Mouse (Mus musculus): ENCODE data around the gene Pik3ap1.
"Not testable (repeated sequence)": the region's sequence is repeated elsewhere in the genome, so short reads cannot be mapped to it uniquely, and the experiment has no call there.

Gene Pik3ap1

DNA sequence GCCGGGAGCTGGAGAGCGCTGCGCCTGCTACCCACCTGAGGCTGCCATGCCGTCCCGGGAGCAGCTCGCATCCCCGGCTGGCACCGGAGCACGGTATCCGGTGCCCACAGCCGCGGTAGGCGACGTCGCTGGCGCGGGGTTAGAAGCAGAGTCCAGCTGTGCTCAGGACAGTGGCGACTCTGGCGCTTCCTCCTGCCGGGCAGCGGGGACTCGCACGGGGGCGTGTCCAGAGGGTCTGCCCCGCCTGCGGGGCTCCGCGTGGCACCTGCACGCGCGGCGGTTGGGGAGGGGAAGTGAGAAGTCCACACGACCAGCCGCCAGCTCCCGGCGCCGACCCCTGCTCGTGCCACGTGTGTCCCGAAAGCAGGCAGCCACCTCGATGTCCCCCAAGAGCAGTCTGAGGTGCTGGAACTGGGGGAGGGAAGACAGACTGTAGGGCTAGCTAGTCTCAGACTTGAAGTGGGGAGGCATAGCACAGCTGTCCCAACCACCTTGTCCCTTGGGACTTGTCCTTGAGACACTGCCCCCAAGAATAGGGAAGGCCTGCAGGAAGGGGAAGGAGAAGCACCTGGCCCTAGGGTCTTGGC is at the start of gene Pik3ap1:
TSS of gene Pik3ap1 (minus strand) at position 181 of the 587 bp plus-strand sequence.
- DNase-seq (ENCODE audit: low spot score in 2 of 2), result peak in 1 of 2 experiments; percentile 33

DNA sequence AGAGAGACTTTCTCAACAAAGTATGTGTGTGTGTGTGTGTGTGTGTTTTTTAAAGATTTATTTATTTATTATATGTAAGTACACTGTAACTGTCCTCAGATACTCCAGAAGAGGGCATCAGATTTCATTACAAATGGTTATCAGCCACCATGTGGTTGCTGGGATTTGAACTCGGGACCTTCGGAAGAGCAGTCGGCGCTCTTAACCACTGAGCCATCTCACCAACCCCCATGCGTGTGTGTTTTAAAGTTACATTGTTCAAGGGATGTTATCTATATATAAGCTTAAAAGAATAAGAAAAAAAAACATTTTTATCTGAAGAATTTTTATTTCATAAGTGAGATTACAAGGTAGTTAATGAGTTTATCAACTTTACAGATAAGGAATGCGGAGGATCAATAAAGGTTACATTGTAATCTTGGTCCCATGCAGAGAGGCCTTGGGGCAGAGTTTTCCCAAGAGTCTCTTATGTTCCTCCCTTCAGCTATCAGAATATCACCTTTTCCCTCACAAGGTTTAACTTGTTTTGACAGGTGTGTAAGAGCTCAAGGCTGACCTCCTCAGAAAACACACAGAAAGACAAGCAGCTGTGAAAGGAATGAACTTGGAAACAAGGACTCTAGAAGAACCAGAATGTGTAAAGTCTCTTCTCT is 46.7 kb upstream of the Pik3ap1 start:
- not testable (repeated sequence) for DNase-seq (ENCODE audit: low spot score in 2 of 2)

DNA sequence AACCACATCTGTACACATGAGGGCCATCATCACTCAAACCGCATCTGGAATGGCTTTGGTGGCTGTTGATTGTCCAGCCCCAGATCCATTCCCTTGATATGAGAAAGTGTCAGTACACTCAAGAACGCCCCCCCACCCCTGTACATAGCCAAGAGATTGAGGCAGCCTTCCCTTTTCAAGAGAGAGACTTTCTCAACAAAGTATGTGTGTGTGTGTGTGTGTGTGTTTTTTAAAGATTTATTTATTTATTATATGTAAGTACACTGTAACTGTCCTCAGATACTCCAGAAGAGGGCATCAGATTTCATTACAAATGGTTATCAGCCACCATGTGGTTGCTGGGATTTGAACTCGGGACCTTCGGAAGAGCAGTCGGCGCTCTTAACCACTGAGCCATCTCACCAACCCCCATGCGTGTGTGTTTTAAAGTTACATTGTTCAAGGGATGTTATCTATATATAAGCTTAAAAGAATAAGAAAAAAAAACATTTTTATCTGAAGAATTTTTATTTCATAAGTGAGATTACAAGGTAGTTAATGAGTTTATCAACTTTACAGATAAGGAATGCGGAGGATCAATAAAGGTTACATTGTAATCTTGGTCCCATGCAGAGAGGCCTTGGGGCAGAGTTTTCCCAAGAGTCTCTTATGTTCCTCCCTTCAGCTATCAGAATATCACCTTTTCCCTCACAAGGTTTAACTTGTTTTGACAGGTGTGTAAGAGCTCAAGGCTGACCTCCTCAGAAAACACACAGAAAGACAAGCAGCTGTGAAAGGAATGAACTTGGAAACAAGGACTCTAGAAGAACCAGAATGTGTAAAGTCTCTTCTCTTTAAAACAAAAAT is 41.2 kb upstream of the Pik3ap1 start:
- not testable (repeated sequence) for DNase-seq (ENCODE audit: low spot score in 2 of 2)

DNA sequence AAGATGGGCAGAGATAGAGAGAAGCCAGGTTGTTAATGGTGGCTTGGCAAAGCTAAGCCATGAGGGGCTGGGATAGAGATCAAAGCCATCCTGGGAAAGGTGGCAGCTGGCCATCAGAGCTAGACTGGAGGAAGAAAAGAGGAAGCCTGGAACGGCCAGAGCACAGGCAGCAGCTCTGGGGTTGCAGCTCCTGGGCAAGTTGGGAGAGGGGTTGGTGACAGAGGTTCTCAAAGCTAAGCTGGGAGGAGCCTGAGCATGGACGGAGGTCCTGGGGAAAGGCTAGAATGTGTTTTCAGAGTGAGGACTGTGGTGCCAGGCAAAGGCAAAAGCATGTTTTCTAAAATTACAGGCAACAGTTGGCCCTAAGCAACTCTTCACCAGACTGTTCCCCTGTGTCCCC is 36.4 kb upstream of the Pik3ap1 start:
- DNase-seq (ENCODE audit: low spot score in 2 of 2), result peak in 1 of 2 experiments; percentile 38

DNA sequence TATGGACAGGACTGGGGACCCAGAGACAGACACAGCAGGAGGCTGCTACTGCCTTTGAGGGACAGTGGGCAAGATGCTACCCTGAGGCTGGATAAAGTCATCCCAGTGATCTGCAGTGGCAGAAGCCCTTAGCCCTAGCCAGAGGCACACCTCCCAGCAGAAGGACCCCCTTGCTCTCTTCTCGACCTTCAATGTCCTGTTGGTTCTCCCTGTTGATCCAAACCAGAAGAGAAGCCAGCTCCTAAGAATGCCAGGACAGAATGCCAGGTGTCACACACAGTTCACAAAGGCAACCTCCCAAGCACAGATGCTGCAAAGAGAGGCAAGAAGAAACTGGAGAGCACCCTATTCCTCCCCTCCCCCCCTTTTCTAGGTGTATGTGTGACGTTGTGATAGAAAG is 33.9 kb upstream of the Pik3ap1 start:
- peak in 1 of 2 experiments; percentile 30 for DNase-seq (ENCODE audit: low spot score in 2 of 2)

DNA sequence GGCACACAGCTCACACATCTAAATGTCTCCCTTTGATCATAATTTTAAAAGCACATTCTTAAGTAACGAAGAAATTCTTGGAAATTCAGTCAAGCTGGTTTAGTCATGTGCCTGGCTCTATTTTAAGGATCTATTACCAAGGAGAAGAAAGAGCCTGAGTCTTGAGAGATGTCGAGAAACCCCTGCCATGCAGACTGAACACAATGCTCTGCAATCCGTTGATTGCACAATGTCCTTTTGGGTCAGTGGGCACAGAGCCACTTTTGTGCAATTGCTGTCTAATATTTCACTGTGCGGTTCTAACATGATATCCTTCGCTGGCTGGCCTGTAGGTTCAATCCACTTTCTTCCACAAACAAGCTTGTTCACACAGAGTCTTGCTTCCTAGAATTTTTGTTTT is 33.1 kb upstream of the Pik3ap1 start:
- DNase-seq (ENCODE audit: low spot score in 2 of 2), result peak in 1 of 2 experiments; percentile 50

DNA sequence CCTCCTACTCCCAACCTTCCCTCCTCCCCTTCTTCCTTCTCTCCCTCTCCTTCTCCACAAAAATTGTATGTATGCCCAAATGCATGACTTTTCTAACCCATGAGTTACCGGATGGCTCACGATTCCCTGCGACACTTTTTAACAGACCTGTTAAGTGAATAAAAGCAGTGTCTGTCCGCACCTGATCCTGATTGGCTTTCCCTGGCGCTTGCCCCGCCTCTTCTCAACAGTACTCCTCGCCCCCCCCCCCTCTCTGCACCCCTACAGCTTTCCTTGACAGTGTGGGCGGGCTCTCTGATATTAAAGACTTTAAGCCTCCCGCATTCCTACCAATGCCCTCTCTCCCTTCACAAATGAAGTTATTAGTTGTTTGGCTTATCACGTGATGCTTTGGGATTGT is 31.3 kb upstream of the Pik3ap1 start:
- peak in 1 of 2 experiments; percentile 57 for DNase-seq (ENCODE audit: low spot score in 2 of 2)

DNA sequence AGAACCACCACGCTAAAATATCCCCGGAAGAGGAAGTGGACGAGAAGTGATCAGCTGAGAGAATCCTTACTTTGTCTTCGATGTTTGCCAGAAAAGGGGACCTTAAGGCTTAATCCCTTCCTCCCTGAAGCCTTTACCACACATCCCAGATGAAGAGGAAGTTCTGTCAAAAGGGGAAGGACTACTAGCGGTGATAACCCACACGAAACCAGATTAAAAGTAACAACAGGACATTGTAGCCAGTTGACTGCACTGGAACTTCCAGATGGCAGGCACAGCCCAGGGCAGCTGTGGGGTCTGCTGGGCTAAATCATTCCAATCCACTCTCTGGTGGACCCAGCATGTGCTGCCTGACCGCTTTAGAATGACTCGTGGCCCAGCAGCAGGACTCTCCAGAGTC is 17.7 kb upstream of the Pik3ap1 start:
- peak in 1 of 2 experiments; percentile 36 for DNase-seq (ENCODE audit: low spot score in 2 of 2)

DNA sequence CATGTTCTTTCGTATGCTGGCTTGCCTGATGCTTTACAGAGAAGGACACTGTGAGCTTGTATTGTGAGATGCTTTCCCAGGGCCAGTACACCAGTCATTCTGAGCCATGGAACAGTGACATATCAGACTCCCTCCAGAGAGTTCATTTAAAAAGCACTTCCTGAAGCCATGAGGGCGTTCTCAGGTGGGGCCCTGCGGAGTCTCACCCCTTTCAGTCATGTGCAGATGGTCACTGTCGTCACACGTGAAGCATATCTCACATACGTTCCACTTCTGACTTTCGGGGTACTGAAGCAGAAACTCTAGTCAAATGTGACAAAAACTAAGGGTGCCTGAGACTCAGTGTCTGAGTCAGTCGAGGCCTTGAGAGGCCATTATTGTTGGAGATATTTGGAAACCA is 6.0 kb upstream of the Pik3ap1 start:
- DNase-seq (ENCODE audit: low spot score in 2 of 2), result peak in 1 of 2 experiments; percentile 44

DNA sequence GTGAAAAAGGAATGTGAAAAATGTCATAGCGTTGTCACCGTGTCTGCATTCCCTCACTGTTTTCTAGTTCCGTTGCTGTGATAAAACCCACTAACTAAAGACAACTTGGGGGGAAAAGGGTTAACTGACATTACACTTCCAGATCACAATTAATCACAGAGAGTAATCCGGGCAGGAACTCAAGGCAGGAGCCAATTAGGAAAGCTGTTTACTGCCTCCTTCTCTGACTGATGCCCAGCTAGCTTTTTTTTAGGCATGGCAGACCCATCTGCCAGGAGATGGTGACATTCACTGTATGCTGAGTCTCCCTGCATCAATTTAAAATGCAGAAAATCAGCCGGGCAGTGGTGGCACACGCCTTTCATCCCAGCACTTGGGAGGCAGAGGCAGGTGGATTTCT is 4.4 kb upstream of the Pik3ap1 start:
- DNase-seq (ENCODE audit: low spot score in 2 of 2), result peak in 1 of 2 experiments; percentile 40

DNA sequence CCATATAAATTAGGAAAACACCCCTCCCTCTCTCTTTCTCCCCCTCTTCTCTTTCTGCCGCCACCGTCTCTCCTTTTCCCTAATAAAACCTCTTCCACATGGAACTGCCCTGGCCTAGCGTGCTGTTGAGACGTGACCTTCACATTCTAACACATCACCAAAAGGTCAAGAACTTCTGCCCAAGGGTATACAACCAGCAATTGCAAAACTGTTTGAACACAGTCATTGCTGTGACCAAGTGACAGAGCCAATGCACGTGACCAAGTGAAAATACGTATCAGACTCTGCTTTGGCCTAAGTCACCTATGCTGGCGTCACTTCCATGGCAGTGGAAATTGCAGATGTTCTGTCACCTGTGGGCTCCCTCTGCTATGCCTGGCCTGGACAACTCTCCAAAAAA is 3.3 kb upstream of the Pik3ap1 start:
- peak in 1 of 2 experiments; percentile 33 for DNase-seq (ENCODE audit: low spot score in 2 of 2)

DNA sequence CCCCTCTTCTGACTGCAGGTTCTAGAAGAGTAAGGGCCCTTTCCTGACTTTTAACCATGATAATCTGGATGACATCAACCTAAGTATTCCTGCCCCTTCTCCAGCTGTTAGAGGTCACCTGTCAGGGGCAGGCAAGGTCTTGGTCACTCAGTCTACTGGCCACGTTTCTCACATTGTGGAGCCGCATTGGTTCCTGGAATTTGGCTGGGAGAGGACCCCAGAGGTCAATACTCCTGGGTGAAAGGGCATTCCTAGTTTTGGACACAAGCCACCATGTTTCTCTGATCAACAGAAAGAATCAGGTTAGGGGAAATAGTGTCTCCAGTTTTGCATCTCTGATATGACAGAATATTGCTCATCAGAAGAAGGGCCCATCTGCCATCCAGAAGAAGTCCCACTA is 2.4 kb upstream of the Pik3ap1 start:
- DNase-seq (ENCODE audit: low spot score in 2 of 2), result no peak

DNA sequence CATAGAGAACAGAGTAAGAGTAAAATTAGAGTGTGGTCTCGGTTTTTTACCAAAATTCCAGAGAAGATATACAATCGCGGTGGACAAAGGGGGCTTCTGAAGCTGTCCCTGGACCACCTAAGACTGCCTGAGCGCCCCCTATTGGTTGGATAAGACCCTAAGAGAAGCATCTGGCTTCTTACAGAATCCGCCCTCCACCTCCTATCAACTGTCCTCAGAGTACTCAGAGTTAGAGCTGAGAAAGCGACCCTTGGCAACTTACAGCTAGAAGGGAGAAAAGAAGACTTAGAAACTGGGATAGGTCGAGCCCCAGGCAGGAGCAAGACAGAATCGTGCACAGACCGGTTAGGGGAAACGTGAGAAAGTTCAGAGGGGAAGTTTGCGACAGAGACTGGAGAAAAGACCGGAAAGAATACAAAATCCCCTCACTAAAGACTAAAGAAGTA is 473 bp downstream of the Pik3ap1 start:
- no peak for DNase-seq (ENCODE audit: low spot score in 2 of 2)

DNA sequence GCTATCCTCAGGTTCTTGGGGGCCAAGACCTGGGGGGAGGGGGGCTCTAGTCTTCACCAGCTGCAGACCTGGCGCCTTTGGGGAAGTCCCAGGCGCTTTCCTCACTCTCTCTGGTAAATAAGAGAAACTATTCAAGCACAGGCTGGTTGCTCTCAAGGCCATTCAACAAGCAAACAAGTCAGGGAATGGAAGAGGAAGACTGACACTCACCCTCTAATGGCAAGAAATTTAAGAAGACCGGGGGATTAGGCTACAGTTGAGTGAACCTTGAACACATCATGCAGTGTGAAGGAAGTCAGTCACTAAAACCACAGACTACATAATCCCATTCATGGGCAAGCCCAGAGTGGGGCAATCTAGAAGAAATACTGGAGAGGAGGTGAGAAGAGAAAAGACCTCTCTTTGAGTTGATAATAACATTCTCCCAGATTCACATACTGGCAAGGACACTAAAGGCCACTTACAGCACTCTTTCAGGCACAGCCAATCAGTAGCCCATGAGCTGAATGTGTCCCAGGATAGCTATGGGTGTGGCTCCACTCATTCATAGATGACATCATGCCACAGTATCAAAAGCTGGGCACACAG is 2.4 kb downstream of the Pik3ap1 start:
- no peak for DNase-seq (ENCODE audit: low spot score in 2 of 2)

DNA sequence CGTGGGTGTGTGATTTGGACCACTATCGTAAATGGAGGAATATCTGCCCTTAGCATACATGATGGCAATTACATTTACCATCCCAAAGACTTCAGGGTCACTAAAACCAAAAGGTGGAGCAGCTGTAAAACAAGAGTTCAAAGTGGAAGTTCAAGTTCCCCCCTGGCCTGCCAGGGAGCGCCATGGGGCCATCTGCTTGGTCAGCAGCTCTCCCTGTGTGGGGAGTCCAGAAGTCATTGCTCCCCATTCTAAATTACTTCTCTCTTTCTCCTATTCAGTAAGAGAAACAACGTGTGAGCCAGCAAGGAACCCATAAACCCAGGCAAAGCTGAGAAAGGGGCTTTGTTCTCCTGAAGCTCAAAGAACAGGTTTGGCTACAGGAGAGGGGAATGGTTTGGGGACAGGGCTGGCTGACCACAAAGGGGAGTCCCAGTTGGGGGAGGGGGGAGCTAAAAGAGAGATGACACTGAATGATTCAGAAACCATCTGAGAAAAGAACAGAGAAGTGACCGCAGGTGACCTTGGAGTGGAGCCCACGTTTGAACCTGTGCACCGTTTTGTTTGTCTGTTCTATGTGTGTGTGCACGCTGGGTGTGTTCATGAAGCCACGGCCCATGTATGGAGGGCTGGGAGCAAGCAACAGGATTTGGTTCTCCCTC is 3.2 kb downstream of the Pik3ap1 start:
- no peak for DNase-seq (ENCODE audit: low spot score in 2 of 2)

DNA sequence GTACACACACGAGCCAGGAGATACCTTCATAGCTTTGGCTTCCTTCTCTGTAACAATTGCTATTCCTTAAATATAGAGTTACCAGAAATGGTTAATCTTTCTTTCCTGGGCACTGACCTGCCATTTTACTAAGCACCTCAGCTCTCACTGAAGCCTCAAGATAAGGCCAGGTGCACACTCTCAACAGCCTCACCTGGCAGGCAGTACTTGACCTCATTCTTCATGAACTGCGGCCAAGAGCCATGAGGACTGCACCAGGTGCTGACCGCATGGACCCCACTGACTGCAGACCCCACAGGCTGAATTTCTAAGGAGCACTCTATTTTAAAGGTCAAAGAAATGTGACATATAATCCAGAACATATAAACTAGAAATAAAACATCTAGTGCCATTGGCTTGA is 5.7 kb downstream of the Pik3ap1 start:
- no peak for DNase-seq (ENCODE audit: low spot score in 2 of 2)

DNA sequence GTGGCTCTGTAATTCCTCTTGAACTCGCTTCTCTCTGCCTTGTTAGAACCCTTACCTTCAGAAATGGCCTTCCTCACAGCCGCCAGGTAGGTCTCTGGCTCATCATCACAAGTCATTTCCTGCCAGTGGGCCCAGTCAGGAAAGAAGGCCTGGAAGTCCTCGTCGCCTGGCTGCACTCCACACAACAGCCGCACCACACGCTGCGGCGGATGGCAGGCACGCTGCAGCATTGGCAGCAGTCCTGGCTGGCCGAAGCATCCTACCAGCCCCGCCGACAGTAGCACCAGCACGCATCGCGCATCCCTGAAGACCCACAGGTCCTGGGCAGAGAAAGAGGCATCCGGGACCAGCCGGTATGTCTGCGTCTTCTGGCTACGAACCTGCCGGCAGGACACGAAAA is 9.1 kb downstream of the Pik3ap1 start:
- DNase-seq (ENCODE audit: low spot score in 2 of 2), result no peak

DNA sequence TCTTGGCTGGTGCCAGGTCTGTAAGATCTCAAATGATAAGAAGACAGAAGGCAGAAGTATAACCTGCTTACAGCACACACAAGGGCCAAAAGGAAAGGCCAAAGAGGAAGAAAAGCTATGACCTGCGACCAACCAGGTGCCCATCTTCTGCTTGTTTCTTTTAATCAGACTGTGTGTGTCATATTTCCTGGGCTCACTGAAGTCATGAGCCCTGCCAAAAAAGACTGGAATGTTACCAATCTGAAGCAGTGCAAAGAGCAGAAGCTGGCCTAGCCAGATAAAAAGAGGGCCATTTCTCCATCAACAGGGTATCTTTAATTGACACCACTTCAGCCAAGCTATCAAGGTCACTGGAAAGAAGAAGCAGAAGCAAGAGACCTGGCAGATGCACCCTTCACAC is 9.8 kb downstream of the Pik3ap1 start:
- no peak for DNase-seq (ENCODE audit: low spot score in 2 of 2)

DNA sequence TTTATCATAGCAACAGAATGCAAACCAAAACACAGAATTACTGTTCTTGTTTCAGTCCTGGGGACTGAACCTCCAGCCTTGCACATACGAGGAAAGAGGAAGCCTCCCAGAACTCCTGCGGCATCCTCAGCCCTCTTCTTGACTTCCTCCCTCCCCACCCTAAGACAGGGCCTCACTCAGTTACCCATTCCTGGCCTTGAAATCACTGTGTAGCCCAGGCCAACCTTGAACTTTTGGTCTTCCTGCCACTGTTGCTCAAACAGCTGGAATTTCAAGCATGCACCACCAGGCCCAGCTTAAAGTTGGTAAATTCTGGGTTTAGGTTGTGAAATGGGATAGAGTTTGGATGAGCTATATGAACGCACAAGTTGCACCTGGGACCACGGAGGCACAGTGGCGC is 10.2 kb downstream of the Pik3ap1 start:
- DNase-seq (ENCODE audit: low spot score in 2 of 2), result no peak

DNA sequence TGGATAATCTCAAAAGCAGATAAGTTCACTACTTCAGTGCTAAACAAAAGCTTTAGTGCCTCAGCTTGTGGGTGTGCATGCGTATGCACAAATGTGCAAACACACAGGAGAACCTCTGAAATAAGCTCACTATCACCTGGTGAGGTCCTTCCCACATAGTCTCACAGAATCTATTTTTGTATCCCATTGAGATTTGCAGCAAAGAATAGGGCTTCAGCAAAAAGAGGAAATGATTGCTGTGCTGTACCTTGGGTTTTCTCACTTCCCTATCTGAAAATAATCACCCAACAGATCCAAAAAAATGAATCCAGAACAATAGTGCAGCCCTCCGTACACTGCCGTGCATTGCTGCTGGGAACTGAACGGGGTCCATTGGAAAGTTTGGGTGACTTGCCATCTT is 12.6 kb downstream of the Pik3ap1 start:
- no peak for DNase-seq (ENCODE audit: low spot score in 2 of 2)

DNA sequence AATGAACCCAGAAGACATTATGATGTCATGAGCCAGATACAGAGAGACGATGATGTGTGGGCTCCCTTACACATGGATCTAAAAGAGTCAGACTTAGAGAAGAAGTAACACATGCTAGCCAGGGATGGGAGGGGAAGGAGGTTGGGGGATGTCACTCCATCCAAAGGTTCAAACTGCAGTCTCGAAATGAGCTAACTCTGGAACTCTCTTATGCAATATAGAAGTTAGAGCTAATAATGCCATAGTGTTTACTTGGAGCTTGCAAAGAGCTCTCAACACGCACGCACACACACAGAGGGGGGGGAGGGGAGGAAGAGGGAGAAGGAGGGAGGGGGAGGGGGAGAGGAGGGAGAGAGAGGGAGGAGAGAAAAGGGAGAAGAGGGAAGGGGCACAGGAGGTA is 13.5 kb downstream of the Pik3ap1 start:
- DNase-seq (ENCODE audit: low spot score in 2 of 2), result no peak

Data from urinary bladder, postnatal 4 days (tissue).